In the genomic region with DNA sequence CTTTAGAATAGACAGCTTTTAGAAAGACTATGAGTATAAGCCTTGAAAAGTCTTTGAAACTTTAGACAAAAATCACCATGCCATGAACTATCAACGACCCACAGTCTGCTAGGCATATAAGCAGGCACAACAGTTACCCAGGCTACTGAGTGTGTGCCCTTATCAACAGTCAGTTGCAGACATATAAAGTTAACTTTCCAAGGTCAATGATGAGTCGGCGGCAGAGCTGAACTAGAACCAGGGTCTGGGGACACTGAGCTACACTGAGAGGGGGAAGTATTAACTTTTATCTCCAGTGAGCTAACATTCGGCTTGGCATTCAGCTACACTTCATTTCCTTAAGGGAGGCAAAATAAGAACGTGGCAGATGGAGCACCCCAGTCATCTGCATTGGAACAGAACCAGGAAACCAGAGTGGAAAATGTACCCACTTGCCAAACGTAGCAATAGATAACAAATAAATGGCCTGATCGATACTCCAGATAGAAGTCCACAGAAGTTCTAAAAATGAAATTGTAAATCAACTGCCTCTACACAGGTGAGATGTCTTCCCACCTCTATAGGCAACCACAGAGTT, we compare ENCODE assay signal across 19 mouse cellular contexts.
A peak's percentile ranks its signal among the peaks of the same experiment; 100 is the strongest.
DNase-seq lines count a peak whose midpoint lies in the region; ATAC-seq and TF ChIP-seq lines count a peak whose summit lies in the region.
"Had no signal": no experiment of that assay in that cellular context is flagged by ENCODE, and none has a peak within 500 bp of the region (broad histone marks: within the 10 kb centered on the region; RNA-seq: fewer than 3 reads in every experiment).

No protein-coding gene starts in this region.

- H3K27me3 ChIP-seq in forebrain, embryonic 14.5 days (replicated peaks; ENCODE audit: control insufficient read depth, insufficient read depth, low read length), result no peaks in the 10 kb centered on the region
- H3K27me3 ChIP-seq in forebrain, embryonic 10.5 days (ENCODE audit: poor library complexity, severe bottlenecking), result no peaks in the 10 kb centered on the region
- H3K27me3 ChIP-seq in hindbrain, embryonic 13.5 days, result no peaks in the 10 kb centered on the region
- H3K27me3 ChIP-seq: limb, embryonic 13.5 days; liver, embryonic 15.5 days; midbrain, embryonic 13.5 days had no signal

- H3K27ac ChIP-seq in forebrain, embryonic 14.5 days (ENCODE audit: low read depth, low read length), result no peak overlapping the region; the same call in 1 of the 2 replicates
- H3K27ac ChIP-seq in forebrain, embryonic 10.5 days, result no peak overlapping the region
- no peak overlapping the region for H3K27ac ChIP-seq in layer of hippocampus, adult 2 months
- no peak overlapping the region for H3K27ac ChIP-seq in hindbrain, embryonic 13.5 days
- H3K27ac ChIP-seq: embryonic facial prominence, embryonic 10.5 days; hindbrain, postnatal 0 days; limb, embryonic 13.5 days; liver, embryonic 15.5 days; midbrain, embryonic 13.5 days had no signal

- peak; percentile 57 for DNase-seq in forebrain, embryonic 14.5 days (ENCODE audit: low spot score)
- no peak for DNase-seq in forebrain, embryonic 10.5 days (ENCODE audit: extremely low spot score, low spot score)
- peak; percentile 42 for DNase-seq in layer of hippocampus, adult 11-12 months (ENCODE audit: low spot score)
- DNase-seq in layer of hippocampus, postnatal 25 days (ENCODE audit: extremely low spot score in 1 of 2, low spot score in 1 of 2), result no peak
- peak; percentile 38 to 60 for DNase-seq in layer of hippocampus, adult 2 months (ENCODE audit: low spot score in 2 of 2)
- DNase-seq in thymus, postnatal 10 days (ENCODE audit: low spot score in 2 of 2), result no peak
- DNase-seq: B cell, adult 2 months; cerebellum, adult 11-12 months; gastrocnemius, postnatal 25 days; spleen, adult 18-20 months; thymus, postnatal 36 days had no signal

- no peaks in the 10 kb centered on the region for H3K9me3 ChIP-seq in forebrain, embryonic 14.5 days (replicated peaks; ENCODE audit: control insufficient read depth, low read length)
- no peaks in the 10 kb centered on the region for H3K9me3 ChIP-seq in forebrain, embryonic 10.5 days
- H3K9me3 ChIP-seq in hindbrain, embryonic 13.5 days, result no peaks in the 10 kb centered on the region
- H3K9me3 ChIP-seq: embryonic facial prominence, embryonic 10.5 days; limb, embryonic 13.5 days; liver, embryonic 15.5 days; midbrain, embryonic 13.5 days had no signal

- TF ChIP-seq CTCF in layer of hippocampus, adult 2 months (conservative IDR thresholded peaks at IDR 0.05), result no peak

- no peak overlapping the region for H3K4me3 ChIP-seq in forebrain, embryonic 14.5 days (ENCODE audit: low read depth, low read length)
- H3K4me3 ChIP-seq in forebrain, embryonic 10.5 days, result no peak overlapping the region
- H3K4me3 ChIP-seq in layer of hippocampus, adult 2 months, result no peak overlapping the region
- H3K4me3 ChIP-seq in hindbrain, embryonic 13.5 days, result no peak overlapping the region
- H3K4me3 ChIP-seq: embryonic facial prominence, embryonic 10.5 days; limb, embryonic 13.5 days; liver, embryonic 15.5 days; midbrain, embryonic 13.5 days; myocyte had no signal

- 74% methylated on average over 7 of the region's 7 CpGs for WGBS in forebrain, embryonic 14.5 days
- 90% methylated on average over 7 of the region's 7 CpGs for WGBS in forebrain, embryonic 10.5 days
- WGBS in hindbrain, embryonic 13.5 days, result 89% methylated on average over 7 of the region's 7 CpGs

- no peak overlapping the region for H3K9ac ChIP-seq in forebrain, embryonic 14.5 days (ENCODE audit: low read length)
- H3K9ac ChIP-seq in hindbrain, embryonic 13.5 days, result no peak overlapping the region
- H3K9ac ChIP-seq: limb, embryonic 13.5 days; liver, embryonic 15.5 days; midbrain, embryonic 13.5 days had no signal

- H3K36me3 ChIP-seq in forebrain, embryonic 14.5 days (ENCODE audit: control insufficient read depth, insufficient read depth, low read length), result no peaks in the 10 kb centered on the region
- no peaks in the 10 kb centered on the region for H3K36me3 ChIP-seq in forebrain, embryonic 10.5 days (replicated peaks)
- no peaks in the 10 kb centered on the region for H3K36me3 ChIP-seq in hindbrain, embryonic 13.5 days
- H3K36me3 ChIP-seq: embryonic facial prominence, embryonic 10.5 days; limb, embryonic 13.5 days; liver, embryonic 15.5 days; midbrain, embryonic 13.5 days had no signal

- ATAC-seq in forebrain, embryonic 14.5 days, result no peak
- ATAC-seq in hindbrain, embryonic 13.5 days (ENCODE audit: low FRiP score), result no peak
- ATAC-seq: hindbrain, postnatal 0 days; intestine, postnatal 0 days; midbrain, embryonic 13.5 days had no signal

- no peak overlapping the region for H3K4me2 ChIP-seq in forebrain, embryonic 14.5 days (ENCODE audit: low read length)
- H3K4me2 ChIP-seq in hindbrain, embryonic 13.5 days, result no peak overlapping the region
- H3K4me2 ChIP-seq: limb, embryonic 13.5 days; liver, embryonic 15.5 days; midbrain, embryonic 13.5 days had no signal

- H3K4me1 ChIP-seq in forebrain, embryonic 14.5 days (ENCODE audit: control insufficient read depth, insufficient read depth, low read length), result no peaks in the 10 kb centered on the region
- 0 out of 2 replicates have a peak, but pooled peaks cover 8% of the 10 kb centered on the region for H3K4me1 ChIP-seq in forebrain, embryonic 10.5 days
- H3K4me1 ChIP-seq in hindbrain, embryonic 13.5 days (replicated peaks), result no peaks in the 10 kb centered on the region
- H3K4me1 ChIP-seq: limb, embryonic 13.5 days; liver, embryonic 15.5 days; midbrain, embryonic 13.5 days had no signal

Comparison
In these comparisons a context has a peak if more than half of its experiments do, and no peak if none do; other contexts are left out.
1. DNase-seq: peak in forebrain, embryonic 14.5 days (single experiment), layer of hippocampus, adult 11-12 months (single experiment) and layer of hippocampus, adult 2 months (2 of 2); none in forebrain, embryonic 10.5 days (single experiment), layer of hippocampus, postnatal 25 days (0 of 2) and thymus, postnatal 10 days (0 of 2).